Mouse (Mus musculus): Measurements from ENCODE around the gene Arl15. TPM values are rescaled to one million over a fixed set of nuclear protein-coding genes. Genes with fewer than 3 reads are reported as not detected.

Arl15 gene
- polyA plus RNA-seq (2012; rRNA removed) = 1.2 and 1.3 TPM in 2 replicates

DNA sequence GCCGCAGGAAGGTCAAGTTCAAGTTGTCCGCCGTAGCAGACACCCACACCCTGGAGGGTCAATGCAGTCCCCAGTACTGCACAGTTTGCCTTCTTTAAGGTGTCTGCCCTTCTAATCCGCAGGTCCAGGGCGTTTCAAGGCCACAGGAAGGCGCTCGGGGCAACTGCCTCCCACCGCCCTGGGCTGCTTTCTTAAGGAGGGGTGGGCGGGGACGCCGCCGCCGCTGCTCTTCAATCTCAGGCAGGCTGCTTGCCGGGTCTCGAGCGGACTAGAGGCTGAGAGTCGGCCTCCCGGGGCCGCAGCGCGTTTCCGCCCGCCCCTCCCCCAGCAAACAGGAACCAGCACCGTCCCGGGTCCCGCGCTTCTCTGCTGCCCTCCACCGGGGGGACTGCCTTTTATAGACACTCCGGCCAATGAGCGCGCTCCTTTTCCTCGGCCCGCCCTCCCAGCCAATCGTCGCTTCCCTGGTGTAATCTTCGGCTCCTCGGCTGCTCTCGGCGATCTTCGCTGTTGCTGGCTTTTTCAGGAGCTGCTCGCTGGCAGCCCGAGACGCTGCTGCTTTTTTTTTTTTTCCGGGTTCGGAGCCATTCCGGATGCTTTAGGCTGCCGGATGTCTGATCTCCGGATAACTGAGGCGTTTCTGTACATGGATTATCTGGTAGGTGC is at the start of gene Arl15:
Gene Arl15, plus strand, starts transcription at position 467 of the 666 bp plus-strand sequence.
- peak within 1 kb of the TSS; percentile 68 for H3K4me3 ChIP-seq (ENCODE audit: extremely low read depth, insufficient read depth, insufficient read length)
- H3K36me3 ChIP-seq (ENCODE audit: control insufficient read depth, insufficient read depth, low read length) = no peaks in the 10 kb centered on the region
- DNase-seq (ENCODE audit: low read depth in 1 of 2, low spot score in 2 of 2) = peak; percentile 89 to 98
- H3K4me1 ChIP-seq (ENCODE audit: control insufficient read depth, insufficient read depth, insufficient read length) = no peaks in the 10 kb centered on the region; the same call in 1 of the 2 replicates
- under 1% methylated on average over 48 of the region's 49 CpGs for WGBS
- peak within 1 kb of the TSS; percentile 86 for H3K27ac ChIP-seq (ENCODE audit: insufficient read depth, low read length)
- no peaks in the 10 kb centered on the region for H3K27me3 ChIP-seq (ENCODE audit: control insufficient read depth, insufficient read depth, low read length)
- TF ChIP-seq POLR2A (IDR thresholded peaks at IDR 0.05; ENCODE audit: low read depth, low read length) (peak; percentile 98), CTCF (IDR thresholded peaks at IDR 0.05; ENCODE audit: extremely low read depth, insufficient read depth, insufficient read length, insufficient replicate concordance) (peak; percentile 18; the same call in 1 of the 2 replicates)

DNA sequence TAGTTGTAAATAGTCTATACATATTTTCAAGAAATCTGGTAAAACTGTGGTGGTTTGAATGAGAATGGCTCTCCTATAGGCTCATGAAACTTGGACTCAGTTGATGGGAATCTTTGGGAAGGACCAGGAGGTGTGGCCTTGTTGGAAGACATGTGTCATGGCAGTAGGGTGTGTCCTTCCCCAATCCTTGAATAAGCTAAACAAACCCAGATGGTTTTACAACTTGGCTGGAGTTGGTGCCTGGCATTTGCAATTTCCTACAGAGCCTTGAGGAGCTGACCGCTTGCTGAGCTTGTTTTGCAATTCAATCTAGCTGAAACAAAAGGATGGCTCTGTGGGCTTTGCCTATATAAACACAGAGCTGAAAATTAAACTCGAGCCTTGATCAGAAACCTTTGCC is 49.0 kb upstream of the Arl15 start:
- no peak for TF ChIP-seq CTCF (IDR thresholded peaks at IDR 0.05; ENCODE audit: extremely low read depth, insufficient read depth, insufficient read length, insufficient replicate concordance)
- no peak for TF ChIP-seq POLR2A (IDR thresholded peaks at IDR 0.05; ENCODE audit: low read depth, low read length)
- Histone ChIP-seq H3K27me3 (ENCODE audit: control insufficient read depth, insufficient read depth, low read length) (no peaks in the 10 kb centered on the region), H3K4me1 (ENCODE audit: control insufficient read depth, insufficient read depth, insufficient read length) (no peaks in the 10 kb centered on the region), H3K36me3 (ENCODE audit: control insufficient read depth, insufficient read depth, low read length) (no peaks in the 10 kb centered on the region), H3K27ac (ENCODE audit: insufficient read depth, low read length) (no peak overlapping the region), H3K4me3 (ENCODE audit: extremely low read depth, insufficient read depth, insufficient read length) (no peak overlapping the region)
- WGBS = 87% methylated on average over 2 of the region's 2 CpGs
- DNase-seq (ENCODE audit: low read depth in 1 of 2, low spot score in 2 of 2) = no peak

DNA sequence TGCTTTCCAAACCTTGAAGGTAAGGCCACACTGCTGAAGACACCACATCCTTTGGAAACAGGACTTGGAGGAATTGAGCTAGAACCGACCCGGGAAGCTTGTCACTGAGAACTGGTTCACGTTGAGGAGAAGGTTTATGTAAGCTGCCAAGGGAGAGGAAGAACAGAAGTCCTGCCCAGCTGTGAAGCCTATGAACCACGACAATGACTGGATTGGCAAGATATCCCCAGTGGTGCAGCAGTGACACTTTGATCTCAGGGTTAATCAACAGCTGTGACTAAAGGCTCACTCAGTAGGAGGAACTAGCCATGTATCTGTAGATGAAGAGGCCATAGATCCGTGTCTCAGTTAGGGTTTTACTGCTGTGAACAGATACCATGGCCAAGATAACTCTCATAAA is 43.5 kb upstream of the Arl15 start:
- no peak for DNase-seq (ENCODE audit: low read depth in 1 of 2, low spot score in 2 of 2)
- no peak overlapping the region for H3K27ac ChIP-seq (ENCODE audit: insufficient read depth, low read length)
- 51% methylated on average over 5 of the region's 5 CpGs for WGBS
- no peak overlapping the region for H3K4me3 ChIP-seq (ENCODE audit: extremely low read depth, insufficient read depth, insufficient read length)
- TF ChIP-seq POLR2A (IDR thresholded peaks at IDR 0.05; ENCODE audit: low read depth, low read length) (no peak), CTCF (IDR thresholded peaks at IDR 0.05; ENCODE audit: extremely low read depth, insufficient read depth, insufficient read length, insufficient replicate concordance) (no peak)
- no peaks in the 10 kb centered on the region for H3K4me1 ChIP-seq (ENCODE audit: control insufficient read depth, insufficient read depth, insufficient read length)
- H3K36me3 ChIP-seq (ENCODE audit: control insufficient read depth, insufficient read depth, low read length) = no peaks in the 10 kb centered on the region
- no peaks in the 10 kb centered on the region for H3K27me3 ChIP-seq (ENCODE audit: control insufficient read depth, insufficient read depth, low read length)

DNA sequence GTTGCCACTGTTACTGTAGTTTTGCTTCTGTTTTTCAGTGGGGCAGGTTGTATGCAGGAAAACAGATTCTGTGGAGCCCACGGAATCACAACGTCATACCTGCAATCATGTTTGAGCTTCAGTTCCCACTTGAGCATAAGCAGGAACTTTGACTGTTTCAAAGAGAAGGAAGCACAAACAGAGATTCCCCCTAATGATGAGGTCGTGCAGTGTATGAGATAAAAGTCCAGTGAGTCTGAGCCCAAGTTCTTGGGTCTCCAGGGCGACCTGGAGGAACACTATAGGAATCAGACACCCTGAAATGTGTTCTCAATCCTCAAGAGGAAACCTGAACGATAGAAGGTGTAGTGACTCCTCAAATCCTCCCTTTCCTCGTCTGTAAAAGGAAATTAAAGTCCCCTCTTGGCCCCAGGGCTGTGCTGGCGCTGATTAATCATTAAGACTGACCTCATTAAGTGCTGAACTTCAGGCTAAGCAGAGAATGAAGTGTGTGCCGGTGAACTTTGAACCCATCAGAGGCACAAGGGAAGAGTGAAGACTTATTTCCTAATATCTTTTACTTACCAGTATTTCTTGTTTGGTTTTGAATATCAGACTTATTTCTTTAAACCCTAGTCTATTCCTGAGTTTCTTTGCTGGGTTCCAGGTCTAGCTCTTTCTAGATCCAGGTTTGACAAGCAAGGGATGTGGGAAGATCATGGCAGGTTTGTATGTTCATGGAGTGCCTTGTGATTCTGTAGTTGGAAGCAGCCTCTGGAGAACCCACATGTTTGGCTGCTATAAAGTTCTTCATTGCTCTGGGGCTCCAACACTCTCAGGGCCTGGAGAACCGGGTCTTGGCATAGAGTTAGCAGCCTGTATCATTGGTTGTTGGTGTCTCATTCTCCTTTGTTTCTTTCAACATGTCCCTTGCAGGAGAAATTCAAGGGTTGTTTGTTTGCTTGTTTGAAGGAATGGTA is 39.3 kb upstream of the Arl15 start:
- TF ChIP-seq CTCF (IDR thresholded peaks at IDR 0.05; ENCODE audit: extremely low read depth, insufficient read depth, insufficient read length, insufficient replicate concordance) = no peak
- no peak for TF ChIP-seq POLR2A (IDR thresholded peaks at IDR 0.05; ENCODE audit: low read depth, low read length)
- H3K36me3 ChIP-seq (ENCODE audit: control insufficient read depth, insufficient read depth, low read length) = no peaks in the 10 kb centered on the region
- no peak for DNase-seq (ENCODE audit: low read depth in 1 of 2, low spot score in 2 of 2)
- H3K4me3 ChIP-seq (ENCODE audit: extremely low read depth, insufficient read depth, insufficient read length) = no peak overlapping the region
- no peaks in the 10 kb centered on the region for H3K27me3 ChIP-seq (ENCODE audit: control insufficient read depth, insufficient read depth, low read length)
- WGBS = 76% methylated on average over 9 of the region's 9 CpGs
- no peak overlapping the region for H3K27ac ChIP-seq (ENCODE audit: insufficient read depth, low read length)
- H3K4me1 ChIP-seq (ENCODE audit: control insufficient read depth, insufficient read depth, insufficient read length) = no peaks in the 10 kb centered on the region

DNA sequence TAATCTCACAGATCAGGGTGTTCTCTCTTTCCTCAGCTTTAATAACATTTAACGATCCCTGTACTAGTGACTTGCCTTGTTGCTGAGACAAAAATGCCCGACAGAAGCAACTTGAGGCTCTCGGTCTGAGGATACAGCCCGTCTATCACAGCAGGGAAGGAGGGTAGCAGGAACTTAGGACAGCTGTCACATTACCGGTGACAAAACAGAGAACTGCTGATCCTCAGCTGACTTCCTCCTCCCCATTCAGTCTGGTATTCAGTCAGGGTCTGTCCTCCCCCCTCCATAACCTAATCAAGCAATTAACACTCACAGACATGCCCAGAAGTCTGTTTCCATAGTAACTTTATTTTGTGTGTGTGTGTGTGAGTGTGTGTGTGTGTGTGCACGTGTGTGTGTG is 38.5 kb upstream of the Arl15 start:
- 45% methylated on average over 6 of the region's 6 CpGs for WGBS
- Histone ChIP-seq H3K27ac (ENCODE audit: insufficient read depth, low read length) (no peak overlapping the region), H3K4me3 (ENCODE audit: extremely low read depth, insufficient read depth, insufficient read length) (no peak overlapping the region)

DNA sequence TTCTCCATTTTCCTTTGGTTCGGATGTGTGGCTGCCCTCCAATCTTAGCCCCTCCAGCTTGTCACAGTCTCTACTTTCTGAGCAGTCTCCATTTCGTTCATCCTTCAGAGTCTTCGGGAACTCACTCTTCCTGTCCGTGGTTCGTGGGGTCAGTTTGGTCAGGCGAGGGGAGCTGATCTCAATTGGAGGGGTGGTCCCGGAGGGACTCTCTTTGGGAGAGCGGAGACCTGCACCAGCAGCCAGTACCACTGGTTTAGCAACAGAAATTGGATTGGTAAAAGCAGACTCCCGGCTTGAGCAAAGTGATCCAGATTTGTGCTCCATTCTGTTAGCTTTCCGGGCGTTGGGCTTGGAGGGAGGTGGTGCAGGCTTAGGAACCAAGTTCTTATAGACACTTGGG is 32.6 kb upstream of the Arl15 start:
- no peaks in the 10 kb centered on the region for H3K27me3 ChIP-seq (ENCODE audit: control insufficient read depth, insufficient read depth, low read length)
- 94% methylated on average over 11 of the region's 11 CpGs for WGBS
- H3K27ac ChIP-seq (ENCODE audit: insufficient read depth, low read length) = no peak overlapping the region
- H3K4me1 ChIP-seq (ENCODE audit: control insufficient read depth, insufficient read depth, insufficient read length) = no peaks in the 10 kb centered on the region
- H3K4me3 ChIP-seq (ENCODE audit: extremely low read depth, insufficient read depth, insufficient read length) = no peak overlapping the region
- TF ChIP-seq CTCF (IDR thresholded peaks at IDR 0.05; ENCODE audit: extremely low read depth, insufficient read depth, insufficient read length, insufficient replicate concordance) (no peak), POLR2A (IDR thresholded peaks at IDR 0.05; ENCODE audit: low read depth, low read length) (no peak)
- H3K36me3 ChIP-seq (ENCODE audit: control insufficient read depth, insufficient read depth, low read length) = no peaks in the 10 kb centered on the region
- DNase-seq (ENCODE audit: low read depth in 1 of 2, low spot score in 2 of 2) = no peak

More for the DNA sequence above, 38.5 kb upstream of the Arl15 start:
- Histone ChIP-seq H3K27me3 (ENCODE audit: control insufficient read depth, insufficient read depth, low read length) (no peaks in the 10 kb centered on the region), H3K36me3 (ENCODE audit: control insufficient read depth, insufficient read depth, low read length) (no peaks in the 10 kb centered on the region), H3K4me1 (ENCODE audit: control insufficient read depth, insufficient read depth, insufficient read length) (no peaks in the 10 kb centered on the region)
- TF ChIP-seq POLR2A (IDR thresholded peaks at IDR 0.05; ENCODE audit: low read depth, low read length) = no peak
- TF ChIP-seq CTCF (IDR thresholded peaks at IDR 0.05; ENCODE audit: extremely low read depth, insufficient read depth, insufficient read length, insufficient replicate concordance) = no peak
- DNase-seq (ENCODE audit: low read depth in 1 of 2, low spot score in 2 of 2) = no peak
